Mouse (Mus musculus): ENCODE measurements around the gene Luc7l3.

Luc7l3 gene

DNA sequence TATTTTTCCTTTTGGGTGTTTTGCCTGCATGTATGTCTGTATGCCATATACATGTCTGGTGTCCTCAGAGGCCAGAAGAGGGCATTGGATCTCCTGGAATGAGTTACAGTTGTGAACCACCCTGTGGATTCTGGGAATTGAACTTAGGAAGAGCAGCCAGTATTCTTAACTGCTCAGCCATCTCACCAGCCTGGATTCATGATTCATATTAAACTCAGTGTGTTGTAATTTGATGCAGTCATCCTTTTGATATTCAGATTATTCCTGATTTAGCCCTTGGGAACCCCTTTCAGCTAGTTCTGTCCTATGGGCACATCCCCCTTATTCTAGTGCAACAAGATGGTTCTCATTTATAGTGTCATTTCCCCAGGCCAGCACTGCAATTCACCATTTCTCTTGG is 14.8 kb upstream of the Luc7l3 start:
- no peak for DNase-seq

DNA sequence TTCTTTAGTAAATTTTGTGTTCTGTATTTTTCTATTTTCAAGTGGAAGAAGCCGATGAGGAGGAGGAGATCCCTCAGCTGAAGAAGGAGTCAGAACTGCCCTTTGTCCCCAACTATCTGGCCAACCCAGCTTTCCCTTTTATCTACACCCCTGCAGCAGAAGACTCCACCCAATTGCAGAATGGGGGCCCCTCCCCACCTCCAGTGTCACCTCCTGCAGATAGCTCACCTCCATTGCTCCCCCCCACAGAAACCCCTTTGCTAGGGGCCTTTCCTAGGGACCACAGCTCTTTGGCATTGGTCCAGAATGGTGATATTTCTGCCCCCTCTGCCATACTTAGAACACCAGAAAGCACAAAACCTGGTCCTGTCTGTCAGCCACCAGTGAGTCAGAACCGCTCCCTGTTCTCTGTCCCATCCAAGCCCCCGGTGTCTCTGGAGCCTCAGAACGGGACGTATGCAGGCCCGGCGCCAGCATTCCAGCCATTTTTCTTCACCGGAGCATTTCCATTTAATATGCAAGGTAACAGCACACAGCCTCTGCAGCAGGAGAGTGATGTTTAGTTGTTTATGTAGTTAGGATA is 12.7 kb upstream of the Luc7l3 start:
- no peak for DNase-seq

DNA sequence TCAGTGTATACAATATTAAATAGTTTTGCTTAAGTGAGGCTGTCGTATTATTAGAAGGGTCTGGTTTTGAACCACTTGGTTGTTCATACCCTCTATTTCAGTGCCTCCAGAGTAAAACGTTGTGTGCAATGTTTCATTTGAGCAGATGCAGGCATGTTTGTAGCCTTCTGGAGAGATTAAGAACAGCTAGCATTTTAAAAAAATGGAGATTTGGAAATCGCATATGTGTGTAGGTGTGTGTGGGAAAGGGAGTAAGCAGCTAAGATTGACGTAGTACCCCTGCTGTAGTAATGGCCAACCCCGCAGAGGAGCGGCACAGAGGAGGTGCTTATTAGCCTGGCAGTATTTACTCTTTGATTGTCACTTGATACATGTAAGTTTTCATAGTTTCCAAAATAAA is 10.9 kb upstream of the Luc7l3 start:
- DNase-seq: no peak

DNA sequence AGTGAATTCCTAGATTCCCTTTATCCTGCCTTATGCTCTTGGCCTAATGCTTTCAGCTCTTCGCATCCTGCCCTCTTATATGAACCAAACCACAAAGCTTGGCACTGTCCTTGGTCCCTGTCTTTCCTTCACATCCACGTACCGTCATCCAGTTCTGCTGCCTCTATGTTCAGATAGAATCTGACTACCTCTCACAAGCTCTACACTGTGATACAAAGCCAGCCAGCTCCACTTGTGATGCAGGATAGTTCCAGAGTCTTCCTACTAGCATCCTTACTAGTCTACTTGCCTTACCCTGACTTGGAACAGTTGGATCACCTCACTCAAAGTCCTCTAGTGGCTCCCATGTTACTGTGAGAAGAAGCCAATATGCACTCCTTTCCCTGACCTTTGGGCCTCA is 8.4 kb upstream of the Luc7l3 start:
- DNase-seq: no peak

DNA sequence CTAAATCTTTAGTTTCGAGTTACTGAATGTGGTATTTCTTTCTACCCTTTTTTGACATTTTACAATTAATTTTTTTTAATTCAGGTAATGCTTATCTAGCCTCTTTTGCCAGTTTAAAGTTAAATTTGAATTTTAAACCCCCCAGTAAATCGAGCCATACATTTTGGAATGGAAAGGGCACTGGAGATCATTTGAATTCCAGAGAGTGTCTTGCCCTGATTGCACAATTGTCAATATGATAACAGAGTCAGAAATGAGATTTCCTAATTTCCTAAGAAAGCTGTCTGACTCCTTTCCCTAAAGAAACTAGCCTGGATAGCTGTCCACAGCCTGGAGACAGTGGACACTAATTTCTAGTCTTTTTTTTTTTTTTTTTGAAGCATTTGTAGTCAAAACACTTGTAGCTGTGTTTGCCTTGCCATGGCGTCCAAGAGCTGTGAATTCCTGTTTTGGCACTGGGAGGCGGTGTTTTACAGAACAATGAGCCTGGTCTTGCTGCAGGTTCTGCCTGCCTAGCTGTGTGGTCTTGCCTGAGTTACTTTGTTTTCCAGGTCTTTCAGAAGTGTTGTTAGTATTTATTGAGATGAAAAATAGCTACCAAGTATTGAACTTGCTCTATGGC is 7.6 kb upstream of the Luc7l3 start:
- DNase-seq: peak; percentile 69

DNA sequence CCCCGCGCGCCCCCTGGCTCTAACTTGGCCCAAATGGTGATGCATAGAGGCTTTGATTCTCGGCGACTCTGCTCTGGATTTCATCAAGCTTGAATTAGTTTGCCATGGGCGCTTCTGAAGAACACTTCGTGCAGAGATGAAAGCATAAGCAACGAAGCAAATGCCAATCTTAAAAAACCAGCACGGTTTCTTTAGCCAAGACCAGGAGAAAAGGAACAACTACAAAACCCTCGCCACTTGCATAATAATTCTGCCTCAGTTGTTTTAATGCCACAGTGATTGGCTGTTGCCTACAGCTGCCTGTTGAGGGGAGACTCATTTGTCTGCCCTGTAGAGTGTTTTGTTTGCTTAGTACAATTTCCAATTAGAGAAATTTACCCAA is 6.8 kb upstream of the Luc7l3 start:
- no peak for DNase-seq

DNA sequence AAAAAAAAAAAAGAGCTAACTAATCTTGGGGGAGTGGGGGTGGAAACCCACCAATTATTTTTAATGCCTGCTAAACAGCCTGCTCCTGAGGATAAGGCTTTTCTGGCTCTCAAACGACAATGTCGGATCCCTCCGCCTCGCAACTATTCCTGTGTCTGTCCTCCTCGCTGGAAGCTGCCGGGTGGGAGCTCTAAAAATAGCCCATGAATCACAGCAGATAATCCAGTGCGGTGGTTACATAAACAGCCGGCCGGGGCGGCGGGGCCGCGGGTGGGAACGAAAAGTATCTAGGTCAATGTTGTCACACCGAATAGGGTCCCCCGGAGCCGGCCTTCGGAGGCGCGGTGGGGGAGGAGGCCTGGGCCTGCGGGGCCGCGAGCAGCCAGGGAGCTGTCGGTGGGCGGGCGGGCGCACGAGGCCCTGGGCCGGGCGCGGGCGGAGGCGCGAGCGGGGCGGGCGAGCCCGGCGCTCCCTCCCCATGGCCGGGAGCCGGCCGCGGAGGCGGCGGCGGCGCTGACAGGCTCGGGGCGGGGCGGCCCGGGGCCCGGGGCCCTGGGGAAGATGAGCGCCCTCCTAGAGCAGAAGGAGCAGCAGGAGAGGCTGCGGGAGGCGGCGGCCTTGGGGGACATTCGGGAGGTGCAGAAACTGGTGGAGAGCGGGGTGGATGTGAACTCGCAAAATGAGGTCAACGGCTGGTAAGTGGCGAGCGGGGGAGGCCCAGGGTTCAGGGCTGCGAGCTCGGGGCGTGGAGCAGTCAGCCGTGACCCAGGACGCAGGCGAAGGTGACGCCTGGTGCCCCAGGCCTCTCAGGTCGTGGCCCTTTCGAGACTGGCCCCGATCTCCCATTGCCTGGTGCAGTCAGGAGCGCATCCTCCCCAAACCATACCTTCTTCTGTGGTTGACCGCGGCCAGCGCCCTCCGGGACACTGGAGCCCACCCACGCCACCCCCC is 6.2 kb upstream of the Luc7l3 start, which contains the start of gene Ankrd40:
Gene Ankrd40 (plus strand): TSS at position 309 of the 951 bp plus-strand sequence.
- peak; percentile 95 for DNase-seq

DNA sequence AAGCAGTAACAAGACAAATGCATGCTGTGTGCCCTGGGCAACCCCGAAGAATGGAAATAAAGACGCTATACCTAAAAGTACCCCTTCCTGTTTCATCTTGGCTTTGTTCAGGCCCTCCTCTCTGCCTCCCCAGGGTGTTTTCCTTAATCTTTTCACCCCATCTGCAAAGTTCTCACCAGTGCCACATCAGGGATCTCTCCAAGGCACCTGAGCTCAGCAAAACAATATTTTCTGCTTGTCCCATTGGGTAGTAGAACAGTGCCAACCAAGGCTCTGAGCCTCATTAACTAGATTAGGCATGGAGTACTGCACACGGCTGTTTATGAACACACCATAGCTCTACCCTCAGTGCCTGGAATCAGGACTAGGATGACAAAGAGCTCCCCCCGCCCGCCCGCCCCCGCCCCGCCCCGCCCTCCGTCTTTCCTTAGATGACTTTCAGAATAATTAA is 5.2 kb upstream of the Luc7l3 start:
- no peak for DNase-seq

DNA sequence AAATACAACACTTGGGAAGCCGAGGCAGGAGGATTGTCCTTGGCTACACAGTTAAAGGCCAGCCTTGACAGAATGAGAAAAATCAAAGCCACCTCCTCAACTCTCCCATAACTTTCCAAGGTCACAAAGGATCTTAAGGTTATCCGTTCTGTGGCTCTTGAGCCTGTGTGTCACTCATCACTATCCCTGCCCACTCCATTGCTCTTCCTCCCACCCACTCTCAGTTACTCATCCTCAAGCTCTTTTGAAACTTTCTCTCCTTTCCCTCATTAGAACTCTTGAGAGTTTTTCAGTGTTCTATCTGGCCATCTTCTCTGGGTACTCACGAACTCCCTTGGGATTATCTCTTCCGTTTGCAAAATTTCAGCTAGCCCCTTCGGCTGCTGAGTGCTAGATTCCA is 2.8 kb upstream of the Luc7l3 start:
- no peak for DNase-seq

DNA sequence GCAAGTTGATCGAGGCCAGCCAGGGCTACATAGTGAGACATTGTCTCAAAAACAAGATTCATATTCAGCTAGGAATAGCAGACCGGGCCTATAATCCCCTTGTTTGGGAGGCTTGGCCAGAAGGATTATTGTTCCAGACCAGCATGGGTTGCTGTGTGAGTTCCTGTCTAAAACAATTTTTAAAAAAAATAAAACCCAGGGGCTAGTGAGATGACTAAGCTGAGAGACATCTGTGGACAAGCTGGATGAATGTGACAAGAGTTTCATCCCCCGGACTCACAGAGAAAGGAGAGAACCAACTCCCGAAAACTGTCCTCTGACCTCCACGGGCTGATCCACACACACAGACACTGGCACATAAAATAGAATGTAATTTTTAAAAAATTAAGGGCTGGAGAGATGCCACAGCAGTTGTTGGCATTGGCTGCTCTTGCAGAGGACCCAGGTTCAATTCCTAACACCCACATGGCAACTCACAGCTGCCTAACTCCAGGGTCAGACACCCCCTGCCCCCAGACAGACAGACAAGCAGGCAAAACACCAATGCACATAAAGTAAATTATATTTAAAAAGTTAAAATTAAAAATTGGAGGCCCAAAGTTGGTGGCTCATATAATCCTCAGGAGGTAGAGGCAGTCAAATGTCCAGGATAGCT is 1.6 kb upstream of the Luc7l3 start:
- DNase-seq: no peak

DNA sequence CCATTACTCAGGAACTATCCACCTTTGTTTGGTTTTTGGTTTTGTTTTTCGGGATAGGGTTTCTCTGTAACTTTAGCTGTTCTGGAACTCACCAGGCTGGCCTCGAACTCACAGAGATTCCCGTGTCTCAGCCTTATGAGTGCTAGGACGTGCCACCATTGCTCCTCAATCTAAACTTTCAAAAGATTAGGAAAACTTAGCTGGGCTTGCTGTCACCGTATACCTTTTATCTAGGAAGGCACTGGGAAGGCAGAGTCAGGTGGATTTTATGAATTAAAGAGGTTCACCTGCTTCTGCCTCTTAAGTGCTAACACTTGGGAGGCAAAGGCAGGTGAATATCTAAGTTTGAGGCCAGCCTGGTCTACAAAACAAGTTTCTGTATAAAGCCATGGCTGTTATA is 848 bp upstream of the Luc7l3 start:
- DNase-seq: no peak

DNA sequence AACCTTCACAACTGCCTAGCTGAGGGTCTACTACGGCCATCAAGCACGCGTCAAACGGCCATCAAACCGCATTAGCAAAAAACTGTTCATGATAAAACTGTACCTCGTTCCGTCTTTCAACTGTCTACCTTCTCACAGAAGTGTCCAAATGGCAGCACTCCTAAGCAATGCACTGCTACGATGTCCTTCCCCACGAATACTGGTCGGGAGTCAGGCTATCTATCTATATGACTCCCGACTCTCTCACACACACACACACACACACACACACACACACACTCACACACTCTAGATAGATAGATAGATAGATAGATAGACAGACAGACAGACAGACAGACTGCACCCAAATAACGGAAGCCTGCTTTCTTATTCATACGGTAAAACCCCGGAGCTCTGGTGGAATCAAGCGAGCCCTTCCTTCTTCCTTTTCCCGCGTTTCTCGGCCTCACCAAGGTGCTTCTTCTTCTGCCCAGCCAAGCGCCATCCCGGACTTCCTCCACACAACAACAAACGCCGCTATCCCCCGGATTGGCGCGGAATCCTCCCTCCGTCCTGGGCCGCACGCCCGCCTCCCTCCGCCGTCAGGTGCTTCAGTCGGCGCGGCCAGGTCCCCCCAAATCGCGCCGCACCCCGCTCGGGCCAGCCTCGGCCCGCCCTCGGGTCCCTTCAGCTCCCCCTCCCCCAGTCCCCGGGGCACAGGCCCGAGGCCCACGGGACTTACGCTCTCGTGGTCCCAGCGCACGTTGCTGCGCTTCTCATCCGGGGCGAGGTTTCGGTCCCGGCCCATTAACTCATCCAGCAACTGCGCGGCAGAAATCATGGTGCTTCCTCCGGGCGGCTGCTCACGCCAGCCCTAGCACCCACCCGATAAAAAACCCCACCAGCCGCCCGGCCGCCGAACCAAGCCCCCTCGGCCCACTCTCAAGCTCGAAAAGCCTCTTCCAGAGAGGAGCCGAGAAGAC is 538 bp downstream of the Luc7l3 start:
- peak; percentile 78 for DNase-seq

DNA sequence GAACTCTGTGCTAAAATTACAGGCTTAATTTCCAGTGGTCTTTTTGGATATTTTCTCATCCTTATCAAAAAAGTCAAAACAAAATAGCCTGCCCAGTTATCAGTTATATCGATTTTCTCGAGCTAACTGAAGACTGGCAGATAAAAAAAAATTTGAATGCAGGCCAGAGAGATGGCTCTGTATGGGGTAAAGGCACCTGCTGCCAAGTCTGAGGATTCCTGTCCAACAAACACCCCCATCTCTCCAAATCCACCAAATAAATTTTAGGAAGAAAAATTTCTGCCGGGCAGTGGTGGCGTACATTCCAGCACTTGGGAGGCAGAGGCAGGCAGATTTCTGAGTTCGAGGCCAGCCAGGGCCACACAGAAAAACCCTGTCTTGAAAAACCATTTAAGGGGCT is 3.7 kb downstream of the Luc7l3 start:
- DNase-seq: no peak

DNA sequence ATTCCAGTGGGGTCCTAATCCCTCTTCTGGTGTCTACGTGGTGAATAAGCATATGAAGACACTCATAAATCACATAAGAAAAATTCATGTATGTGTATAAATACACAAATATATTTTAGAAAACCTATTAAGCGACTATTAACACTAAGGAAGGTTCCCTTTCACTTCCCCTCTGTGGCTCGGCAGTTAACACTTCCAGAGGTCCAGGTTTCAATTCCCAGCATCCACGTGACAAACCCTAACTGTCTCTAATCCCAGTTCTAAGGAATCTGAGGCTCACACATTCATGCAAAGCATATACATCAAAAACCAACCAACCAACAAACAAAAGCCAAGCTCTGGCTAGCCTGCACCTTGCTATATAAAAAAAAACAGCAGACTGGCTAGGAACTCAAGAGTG is 4.3 kb downstream of the Luc7l3 start:
- no peak for DNase-seq

DNA sequence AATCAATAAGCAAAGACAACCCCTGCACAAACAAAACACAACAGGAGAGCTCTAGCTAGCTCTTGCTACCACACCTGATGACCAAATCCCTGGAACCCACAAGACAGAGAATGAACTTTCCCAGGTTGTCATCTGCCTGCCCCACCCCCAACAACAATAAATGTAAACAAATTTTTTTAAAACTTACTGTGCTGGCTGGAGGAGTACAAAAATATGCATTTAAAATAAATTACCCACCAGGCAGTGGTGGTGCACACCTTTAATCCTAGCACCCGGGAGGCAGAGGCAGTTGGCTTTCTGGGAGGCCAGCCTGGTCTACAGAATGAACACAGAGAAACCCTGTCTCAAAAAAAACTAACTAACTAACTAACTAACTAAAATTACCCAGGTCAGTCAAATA is 4.8 kb downstream of the Luc7l3 start:
- DNase-seq: no peak

DNA sequence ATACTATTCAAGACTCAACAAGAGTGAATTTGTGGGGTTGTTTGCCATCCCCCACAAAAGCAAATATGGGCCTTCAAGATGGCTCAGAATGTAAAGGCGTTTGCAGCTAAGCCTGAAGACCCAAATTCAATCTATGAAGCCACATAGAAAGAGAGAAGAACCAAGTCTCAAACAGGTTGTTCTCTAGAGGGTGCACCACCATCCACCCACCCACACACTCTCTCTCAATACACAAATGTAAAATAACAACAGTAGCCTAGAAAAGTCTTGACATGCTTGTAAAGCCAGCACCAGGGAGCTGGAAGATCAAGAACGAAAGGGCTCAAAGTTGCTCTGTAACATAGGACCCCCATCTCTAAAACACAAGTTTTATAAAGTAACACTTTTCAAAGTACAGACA is 5.3 kb downstream of the Luc7l3 start:
- DNase-seq: no peak

DNA sequence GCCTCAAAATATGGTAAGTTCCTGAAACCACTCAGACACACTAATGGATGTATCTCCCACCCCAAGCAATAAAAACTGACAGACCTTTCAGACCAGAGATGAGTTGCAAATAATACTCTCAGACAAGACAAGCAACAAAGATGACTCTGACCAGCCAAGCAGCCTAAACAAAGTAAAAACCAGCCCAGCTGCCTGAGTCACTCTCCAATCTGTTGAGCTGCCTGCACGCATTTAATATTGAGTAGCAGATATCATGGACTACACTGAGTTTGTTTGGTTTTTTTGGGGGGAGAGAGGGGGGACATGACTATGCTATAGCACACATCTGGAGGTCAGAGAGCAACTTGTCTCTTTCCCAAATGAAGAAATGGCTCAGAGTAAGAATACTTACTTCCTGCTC is 6.5 kb downstream of the Luc7l3 start:
- DNase-seq: no peak

DNA sequence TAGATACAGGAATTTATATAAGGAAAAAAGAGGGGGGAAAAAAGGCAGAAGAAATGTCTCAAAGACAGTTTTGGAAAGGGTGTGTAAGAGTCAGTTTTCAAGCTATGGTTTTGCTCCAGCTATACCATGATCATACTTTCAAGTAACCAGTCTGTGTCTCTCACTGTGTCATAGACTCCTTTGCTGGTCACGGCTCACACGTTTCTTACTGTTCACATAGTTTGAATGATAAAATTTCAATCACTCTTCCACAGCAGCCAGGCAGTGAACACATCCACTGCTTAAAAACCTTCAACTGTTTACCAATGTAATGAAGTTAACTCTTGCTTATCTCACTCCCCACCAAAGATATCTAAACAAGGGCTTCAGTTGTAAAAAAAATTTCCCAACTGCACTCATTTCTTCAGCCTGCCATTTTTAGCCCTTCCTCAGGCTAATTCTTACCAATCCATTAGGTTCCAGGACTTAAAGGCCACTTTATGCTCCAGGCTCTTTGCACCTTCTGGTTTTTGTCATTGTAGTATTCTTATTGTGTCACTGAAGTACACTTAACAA is 7.6 kb downstream of the Luc7l3 start:
- no peak for DNase-seq

DNA sequence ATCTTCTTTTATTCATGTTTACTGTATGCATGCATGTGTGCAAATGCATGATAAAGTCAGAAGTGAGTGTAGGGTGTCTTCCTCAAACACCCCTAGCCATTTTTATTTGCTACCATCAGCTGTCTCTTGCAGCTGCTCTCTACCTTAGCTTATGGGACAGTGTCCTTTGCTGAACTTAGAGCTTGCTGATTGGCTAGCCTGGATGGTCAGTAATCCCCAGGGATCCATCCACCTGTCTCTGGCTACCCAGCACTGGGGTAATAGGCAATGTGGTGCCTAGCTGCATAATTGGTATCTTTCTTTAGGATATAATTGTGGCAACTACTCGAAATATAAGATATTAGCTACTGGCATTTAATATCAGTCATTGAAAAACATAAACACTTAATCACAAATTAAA is 9.1 kb downstream of the Luc7l3 start:
- no peak for DNase-seq

DNA sequence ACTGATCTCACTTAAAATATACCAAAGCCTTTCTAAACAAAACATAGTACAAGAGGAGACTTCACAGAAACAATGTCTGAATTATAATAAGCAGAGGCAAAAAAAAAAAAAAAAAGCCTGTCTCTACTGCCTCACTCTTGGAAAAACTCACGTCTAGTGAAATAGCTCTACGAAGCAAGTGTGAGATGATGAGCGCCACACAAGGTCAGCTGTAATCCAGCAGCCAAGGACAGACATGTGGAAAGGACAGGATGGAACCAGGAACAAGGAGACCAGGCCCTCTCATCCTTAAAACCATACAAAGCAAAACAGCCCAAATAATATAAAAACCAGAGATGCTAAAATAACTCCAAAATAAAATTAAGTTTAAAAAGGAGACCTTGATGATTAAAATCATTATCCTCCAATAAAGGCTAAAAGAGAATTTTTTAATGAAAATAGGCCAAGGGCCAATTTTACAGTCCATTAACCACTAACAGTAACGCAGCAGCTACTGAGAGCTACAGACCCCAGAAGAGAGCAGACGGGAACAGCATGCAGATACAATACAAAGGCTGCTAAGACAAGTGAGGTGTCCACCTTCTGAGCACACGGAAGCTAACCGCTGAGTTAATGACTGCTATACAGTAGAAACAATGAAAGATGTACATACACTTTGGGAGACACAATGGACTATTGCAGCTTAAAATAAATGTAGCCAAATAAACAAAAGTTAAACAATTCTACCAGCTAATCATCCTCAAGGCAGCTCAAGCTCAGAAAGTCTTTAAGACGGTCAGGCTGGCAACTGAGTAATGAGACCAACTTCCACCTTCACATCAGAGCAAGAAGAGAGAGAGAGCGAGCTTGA is 26.6 kb downstream of the Luc7l3 start:
- DNase-seq: no peak
